In genomic region chr11:60734206-60734605, GRCm38 (mm10) we compare ENCODE assay signal across 21 mouse cellular contexts. TPM values are rescaled to one million over a fixed set of nuclear protein-coding genes. Genes with fewer than 3 reads are reported as not detected.
DNase-seq lines count a peak whose midpoint lies in the region; TF ChIP-seq lines count a peak whose summit lies in the region.
"Had no signal": no experiment of that assay in that cellular context is flagged by ENCODE, and none has a peak within 500 bp of the region (broad histone marks: within the 10 kb centered on the region; RNA-seq: fewer than 3 reads in every experiment).

No protein-coding gene starts in this region.

- H3K4me3 ChIP-seq in myocyte: no peak overlapping the region
- H3K4me3 ChIP-seq: forebrain, embryonic 13.5 days; heart, embryonic 12.5 days; hindbrain, embryonic 13.5 days; kidney, embryonic 15.5 days; megakaryocyte, embryonic 14.5 days; neural tube, embryonic 15.5 days had no signal

- no peaks in the 10 kb centered on the region for H3K79me2 ChIP-seq in myocyte (ENCODE audit: control insufficient read depth, insufficient read depth)

- DNase-seq in adrenal gland, postnatal 14 days: peak; percentile 49
- DNase-seq in adrenal gland, adult 18-20 months (ENCODE audit: low spot score in 2 of 2): no peak
- peak; percentile 40 for DNase-seq in 416B (ENCODE audit: low read depth)
- DNase-seq in fibroblast of lung, adult 2 months (ENCODE audit: low read depth): peak; percentile 61
- no peak for DNase-seq in ovary, postnatal 10 days (ENCODE audit: low spot score)
- DNase-seq in layer of hippocampus, postnatal 10 days (ENCODE audit: low spot score in 2 of 2): no peak
- DNase-seq: B cell, adult 2 months; cerebellum, adult 9-11 months; heart, adult 11 months; kidney, postnatal 4 days; lung, postnatal 14 days; midbrain, embryonic 14.5 days; right cerebral cortex, postnatal 4 days; thymus, postnatal 14 days had no signal

- peaks cover 5% of the 10 kb centered on the region for H3K36me3 ChIP-seq in myocyte (ENCODE audit: control insufficient read depth, insufficient read depth)

- no peak overlapping the region for H3ac ChIP-seq in myocyte (ENCODE audit: control insufficient read depth, insufficient read length)

- no peak for TF ChIP-seq POLR2A in myocyte (IDR thresholded peaks at IDR 0.05; ENCODE audit: insufficient read length, low read depth)

- H3K27me3 ChIP-seq in myocyte (ENCODE audit: control insufficient read depth, insufficient read depth, insufficient read length): no peaks in the 10 kb centered on the region
- H3K27me3 ChIP-seq: forebrain, embryonic 13.5 days; heart, embryonic 12.5 days; hindbrain, embryonic 13.5 days; kidney, embryonic 15.5 days; megakaryocyte, embryonic 14.5 days; neural tube, embryonic 15.5 days had no signal

- H3K4me2 ChIP-seq in myocyte (ENCODE audit: low read depth): no peak overlapping the region
- H3K4me2 ChIP-seq: forebrain, embryonic 13.5 days; heart, embryonic 12.5 days; hindbrain, embryonic 13.5 days; kidney, embryonic 15.5 days; neural tube, embryonic 15.5 days had no signal

TF ChIP-seq in myocyte, 11 proteins besides CTCF, POLR2A, EP300 and RAD21:
- TF ChIP-seq USF1 (IDR thresholded peaks at IDR 0.05; ENCODE audit: low read depth) (no peak), REST (IDR thresholded peaks at IDR 0.05; ENCODE audit: insufficient read depth, insufficient read length) (no peak), MYOD1 (IDR thresholded peaks at IDR 0.05; ENCODE audit: control insufficient read depth in 1 of 3, insufficient read length in 2 of 3, low read depth in 2 of 3) (peak in 1 of 3 experiments; percentile 15), CEBPB (IDR thresholded peaks at IDR 0.05; ENCODE audit: insufficient read depth, poor library complexity, severe bottlenecking) (no peak), TCF3 (IDR thresholded peaks at IDR 0.05; ENCODE audit: insufficient read length, low read depth) (no peak), MAX (IDR thresholded peaks at IDR 0.05; ENCODE audit: low read depth) (no peak), SRF (IDR thresholded peaks at IDR 0.05; ENCODE audit: control insufficient read depth, insufficient read length, low read depth) (no peak), MYOG (IDR thresholded peaks at IDR 0.05; ENCODE audit: control insufficient read depth in 1 of 3, insufficient read depth in 1 of 3, insufficient read length in 2 of 3, low read depth in 2 of 3) (peak in 1 of 3 experiments; percentile 69), POLR2AphosphoS2 (IDR thresholded peaks at IDR 0.05; ENCODE audit: insufficient read length, low read depth) (peak; percentile 8), E2F4 (IDR thresholded peaks at IDR 0.05; ENCODE audit: insufficient read depth) (no peak), TCF12 (IDR thresholded peaks at IDR 0.05; ENCODE audit: insufficient read depth, poor library complexity, severe bottlenecking) (no peak)

RNA-seq across cellular contexts. Expression of gene Mief2, which starts 6.0 kb away (rescaled TPM):
- total RNA-seq in adrenal gland, postnatal 14 days (2021): 30.8 and 36.0 TPM in 2 replicates
- 10 to 100 TPM; 27.0 to 32.3 TPM for total RNA-seq in adrenal gland, adult 18-20 months (2021)
- polyA plus RNA-seq in myocyte (2012; fragmentation: generic; extraction: Trizol): 49.7 TPM
- total RNA-seq in layer of hippocampus, postnatal 10 days (2021): 10 to 100 TPM; 25.4 to 27.7 TPM

RNA-seq across cellular contexts. Expression of gene Flii, which starts 7.1 kb away (rescaled TPM):
- total RNA-seq in adrenal gland, postnatal 14 days (2021): 126 and 137 TPM in 2 replicates
- total RNA-seq in adrenal gland, adult 18-20 months (2021): 100 to 1,000 TPM; 145 to 174 TPM
- polyA plus RNA-seq in myocyte (2012; fragmentation: generic; extraction: Trizol): 247 TPM
- 10 to 100 TPM; 54.7 to 57.8 TPM for total RNA-seq in layer of hippocampus, postnatal 10 days (2021)

RNA-seq across cellular contexts. Expression of gene Llgl1, which starts 34.7 kb away (rescaled TPM):
- 23.7 and 28.8 TPM in 2 replicates for total RNA-seq in adrenal gland, postnatal 14 days (2021)
- total RNA-seq in adrenal gland, adult 18-20 months (2021): 10 to 100 TPM; 19.2 to 22.6 TPM
- polyA plus RNA-seq in myocyte (2012; fragmentation: generic; extraction: Trizol): 33.4 TPM
- 10 to 100 TPM; 42.5 to 47.3 TPM for total RNA-seq in layer of hippocampus, postnatal 10 days (2021)

RNA-seq across cellular contexts. Expression of gene Top3a, which starts 43.0 kb away (rescaled TPM):
- total RNA-seq in adrenal gland, postnatal 14 days (2021): 9.2 and 9.7 TPM in 2 replicates
- total RNA-seq in adrenal gland, adult 18-20 months (2021): 1 to 10 TPM; 5.9 to 7.7 TPM
- 5.7 TPM for polyA plus RNA-seq in myocyte (2012; fragmentation: generic; extraction: Trizol)
- 1 to 10 TPM; 5.8 to 6.1 TPM for total RNA-seq in layer of hippocampus, postnatal 10 days (2021)

RNA-seq across cellular contexts. Expression of gene Smcr8, which starts 43.1 kb away (rescaled TPM):
- total RNA-seq in adrenal gland, postnatal 14 days (2021): 20.8 and 22.4 TPM in 2 replicates
- total RNA-seq in adrenal gland, adult 18-20 months (2021): 10 to 100 TPM; 26.9 to 28.4 TPM
- polyA plus RNA-seq in myocyte (2012; fragmentation: generic; extraction: Trizol): 9.2 TPM
- 10 to 100 TPM; 22.1 to 23.6 TPM for total RNA-seq in layer of hippocampus, postnatal 10 days (2021)

Comparison
In these comparisons a context has a peak if more than half of its experiments do, and no peak if none do; other contexts are left out.
1. DNase-seq: peak in adrenal gland, postnatal 14 days (single experiment), 416B (single experiment) and fibroblast of lung, adult 2 months (single experiment); none in adrenal gland, adult 18-20 months (0 of 2), ovary, postnatal 10 days (single experiment) and layer of hippocampus, postnatal 10 days (0 of 2).